Mouse (Mus musculus): ENCODE measurements around the gene Chil1. TPM values are rescaled to one million over a fixed set of nuclear protein-coding genes. Genes with fewer than 3 reads are reported as not detected.

Chil1 gene
- polyA plus RNA-seq, 1 experiment = 0.56 TPM

GRCm38 (mm10) chr1:134221172-134221571 lies 39.2 kb downstream of the Chil1 start:
- WGBS = 28% methylated on average over 1 of the region's 1 CpGs
- TF ChIP-seq CTCF (conservative IDR thresholded peaks at IDR 0.05; ENCODE audit: insufficient read depth, insufficient read length, low read depth, low read length) = no peak
- TF ChIP-seq POLR2A (IDR thresholded peaks at IDR 0.05; ENCODE audit: low read depth, low read length) = no peak
- Histone ChIP-seq H3K4me1 (ENCODE audit: control insufficient read depth, insufficient read depth, low read length) (peaks cover 10% of the 10 kb centered on the region; the same call in 1 of the 2 replicates), H3K27me3 (replicated peaks; ENCODE audit: control insufficient read depth, insufficient read depth, low read length) (no peaks in the 10 kb centered on the region), H3K36me3 (ENCODE audit: control insufficient read depth, insufficient read depth, low read length) (no peaks in the 10 kb centered on the region), H3K4me3 (ENCODE audit: insufficient read depth, low read depth, low read length) (no peak overlapping the region), H3K27ac (ENCODE audit: insufficient read depth, low read depth, low read length) (no peak overlapping the region)
- DNase-seq = no peak

DNA sequence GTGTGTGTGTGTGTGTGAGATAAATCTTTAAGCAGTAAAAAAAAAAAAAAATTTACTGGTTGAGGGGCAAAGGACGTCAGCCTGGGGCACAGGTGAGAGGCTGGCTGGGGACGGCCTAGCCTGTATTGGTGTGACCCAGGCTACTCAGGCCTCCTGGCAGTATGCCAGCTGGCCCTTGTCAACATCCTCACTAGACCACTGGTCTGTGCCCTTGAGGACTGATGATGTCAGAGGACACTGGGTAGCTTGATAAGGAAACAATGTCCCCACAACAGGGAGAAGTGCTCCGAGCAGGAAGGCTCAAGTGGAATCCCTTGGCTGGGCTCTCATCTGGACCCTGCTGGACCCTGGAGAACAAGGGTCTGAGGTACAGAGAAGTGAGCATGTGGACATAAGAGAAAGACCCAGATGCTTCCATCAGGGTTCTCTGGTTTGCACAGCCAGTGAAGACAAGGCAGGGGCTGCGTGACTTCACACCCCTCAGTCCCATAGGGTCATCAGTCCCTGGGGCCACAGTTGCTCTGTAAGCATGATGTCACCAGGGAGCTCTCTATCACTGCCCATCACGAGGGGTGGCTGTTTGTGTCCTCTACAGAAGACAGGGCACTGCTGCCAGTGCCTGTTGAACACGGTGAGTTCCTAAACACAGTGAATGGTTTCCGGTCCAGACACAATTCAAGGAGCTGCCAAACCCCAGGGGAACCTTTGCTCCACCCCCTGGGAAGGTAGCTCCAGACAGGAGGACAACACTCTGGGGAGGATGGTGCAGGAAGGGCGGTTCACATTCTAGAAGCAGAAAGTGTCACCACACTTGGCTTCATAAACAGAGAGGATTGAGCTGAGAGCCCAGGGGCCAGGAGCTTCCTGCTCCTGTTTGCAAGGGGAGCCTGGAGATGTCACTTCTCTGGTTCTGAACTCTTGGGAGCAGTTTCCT lies 40.4 kb downstream of the Chil1 start:
- Histone ChIP-seq H3K27ac (ENCODE audit: insufficient read depth, low read depth, low read length) (no peak overlapping the region), H3K27me3 (replicated peaks; ENCODE audit: control insufficient read depth, insufficient read depth, low read length) (no peaks in the 10 kb centered on the region), H3K4me1 (ENCODE audit: control insufficient read depth, insufficient read depth, low read length) (peaks cover 6% of the 10 kb centered on the region; the same call in 1 of the 2 replicates), H3K36me3 (ENCODE audit: control insufficient read depth, insufficient read depth, low read length) (no peaks in the 10 kb centered on the region), H3K4me3 (ENCODE audit: insufficient read depth, low read depth, low read length) (no peak overlapping the region)
- WGBS = 30% methylated on average over 8 of the region's 8 CpGs
- TF ChIP-seq POLR2A (IDR thresholded peaks at IDR 0.05; ENCODE audit: low read depth, low read length) = no peak
- no peak for TF ChIP-seq CTCF (conservative IDR thresholded peaks at IDR 0.05; ENCODE audit: insufficient read depth, insufficient read length, low read depth, low read length)
- peak; percentile 83 for DNase-seq

DNA sequence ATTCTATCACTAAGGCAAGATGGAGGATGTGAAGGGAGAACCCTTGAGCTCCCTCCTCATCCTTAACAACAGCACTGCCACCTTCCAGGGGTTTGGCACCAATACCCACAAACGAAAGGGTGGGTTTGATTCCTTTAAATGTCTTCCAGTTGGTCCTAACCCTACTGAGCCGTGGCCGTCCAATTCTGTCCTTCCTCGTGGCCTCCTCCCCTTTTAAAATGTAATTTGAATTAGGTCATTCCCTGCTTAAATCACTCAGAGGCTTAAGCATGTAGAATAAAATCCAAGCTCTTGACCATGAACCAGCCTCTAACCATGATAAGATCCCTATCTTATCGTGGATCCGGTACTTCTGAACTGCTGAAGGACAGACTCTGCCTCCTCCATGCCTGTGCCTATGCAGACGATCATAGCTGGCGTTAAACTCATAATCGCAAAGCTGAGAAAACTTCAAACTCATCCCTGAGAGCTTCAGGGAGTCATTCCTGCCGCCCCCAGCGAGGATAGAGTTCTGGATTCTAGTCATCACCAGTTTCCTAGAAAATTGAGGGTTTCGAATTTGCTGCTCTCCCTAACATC lies 42.8 kb downstream of the Chil1 start:
- Histone ChIP-seq H3K36me3 (ENCODE audit: control insufficient read depth, insufficient read depth, low read length) (no peaks in the 10 kb centered on the region), H3K27me3 (replicated peaks; ENCODE audit: control insufficient read depth, insufficient read depth, low read length) (no peaks in the 10 kb centered on the region), H3K4me3 (ENCODE audit: insufficient read depth, low read depth, low read length) (no peak overlapping the region), H3K4me1 (ENCODE audit: control insufficient read depth, insufficient read depth, low read length) (peaks cover 6% of the 10 kb centered on the region; the same call in 1 of the 2 replicates), H3K27ac (ENCODE audit: insufficient read depth, low read depth, low read length) (no peak overlapping the region)
- TF ChIP-seq POLR2A (IDR thresholded peaks at IDR 0.05; ENCODE audit: low read depth, low read length) (no peak), CTCF (conservative IDR thresholded peaks at IDR 0.05; ENCODE audit: insufficient read depth, insufficient read length, low read depth, low read length) (no peak)
- 86% methylated on average over 12 of the region's 12 CpGs for WGBS
- no peak for DNase-seq

- no peaks in the 10 kb centered on the region for H3K27me3 ChIP-seq (replicated peaks; ENCODE audit: control insufficient read depth, insufficient read depth, low read length)
- no peak overlapping the region for H3K4me3 ChIP-seq (ENCODE audit: insufficient read depth, low read depth, low read length)
- no peak for DNase-seq
- no peaks in the 10 kb centered on the region for H3K36me3 ChIP-seq (ENCODE audit: control insufficient read depth, insufficient read depth, low read length)
- WGBS = 95% methylated on average over 5 of the region's 5 CpGs
- no peak overlapping the region for H3K27ac ChIP-seq (ENCODE audit: insufficient read depth, low read depth, low read length)
- H3K4me1 ChIP-seq (ENCODE audit: control insufficient read depth, insufficient read depth, low read length) = peaks cover 6% of the 10 kb centered on the region; the same call in 1 of the 2 replicates
- TF ChIP-seq POLR2A (IDR thresholded peaks at IDR 0.05; ENCODE audit: low read depth, low read length) (no peak), CTCF (conservative IDR thresholded peaks at IDR 0.05; ENCODE audit: insufficient read depth, insufficient read length, low read depth, low read length) (no peak)
Measured at GRCm38 (mm10) chr1:134225375-134225774, 43.4 kb downstream of the Chil1 start.

DNA sequence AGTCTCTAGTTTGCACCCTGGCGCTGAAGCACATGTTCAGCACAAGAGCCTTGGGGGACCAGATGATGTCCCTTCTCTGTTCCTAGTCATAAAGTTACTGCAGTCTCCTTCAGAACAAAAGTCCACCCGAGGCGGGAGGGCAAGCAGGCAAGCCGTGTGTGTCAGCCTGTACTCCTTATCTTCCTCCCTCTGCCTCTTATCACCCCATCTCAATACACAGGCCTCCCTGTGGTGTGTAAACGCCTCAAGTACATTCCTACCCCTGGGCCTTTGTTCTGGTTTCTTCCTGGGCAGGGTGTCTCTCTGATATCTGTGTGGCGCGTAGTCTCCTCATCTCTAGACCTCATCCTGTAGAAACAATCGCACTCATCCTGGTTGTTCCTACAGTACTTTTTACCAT lies 44.8 kb downstream of the Chil1 start:
- no peak for TF ChIP-seq POLR2A (IDR thresholded peaks at IDR 0.05; ENCODE audit: low read depth, low read length)
- no peak for DNase-seq

GRCm38 (mm10) chr1:134229806-134230575 lies 48.0 kb downstream of the Chil1 start:
- Histone ChIP-seq H3K36me3 (ENCODE audit: control insufficient read depth, insufficient read depth, low read length) (no peaks in the 10 kb centered on the region), H3K27me3 (replicated peaks; ENCODE audit: control insufficient read depth, insufficient read depth, low read length) (no peaks in the 10 kb centered on the region), H3K27ac (ENCODE audit: insufficient read depth, low read depth, low read length) (no peak overlapping the region), H3K4me1 (ENCODE audit: control insufficient read depth, insufficient read depth, low read length) (peaks cover 2% of the 10 kb centered on the region; the same call in 1 of the 2 replicates), H3K4me3 (ENCODE audit: insufficient read depth, low read depth, low read length) (no peak overlapping the region)
- no peak for DNase-seq
- 80% methylated on average over 5 of the region's 5 CpGs for WGBS
- TF ChIP-seq POLR2A (IDR thresholded peaks at IDR 0.05; ENCODE audit: low read depth, low read length) (no peak), CTCF (conservative IDR thresholded peaks at IDR 0.05; ENCODE audit: insufficient read depth, insufficient read length, low read depth, low read length) (no peak)

More for the DNA sequence above, 44.8 kb downstream of the Chil1 start:
- H3K4me1 ChIP-seq (ENCODE audit: control insufficient read depth, insufficient read depth, low read length) = peaks cover 6% of the 10 kb centered on the region; the same call in 1 of the 2 replicates
- WGBS = 79% methylated on average over 8 of the region's 8 CpGs
- H3K27ac ChIP-seq (ENCODE audit: insufficient read depth, low read depth, low read length) = no peak overlapping the region
- no peaks in the 10 kb centered on the region for H3K27me3 ChIP-seq (replicated peaks; ENCODE audit: control insufficient read depth, insufficient read depth, low read length)
- H3K36me3 ChIP-seq (ENCODE audit: control insufficient read depth, insufficient read depth, low read length) = no peaks in the 10 kb centered on the region
- H3K4me3 ChIP-seq (ENCODE audit: insufficient read depth, low read depth, low read length) = no peak overlapping the region
